Mouse (Mus musculus) heart, postnatal 25 days (tissue): ENCODE data around the gene Ehd3. TPM values are rescaled to one million over a fixed set of nuclear protein-coding genes. Genes with fewer than 3 reads are reported as not detected.

Source experiments
- DNase-seq: peaks from one replicate; pipeline ENCODE4 v3.0.0; 2022; ENCODE audit warnings: low spot score
- intact Hi-C: fragments of 180-260 bp; cut with DNase I; formaldehyde crosslinking; loops from one replicate; pipeline ENCODE4 v1.15.1; 2025
- total RNA-seq, 2 experiments: library from RNA; stranded (reverse); gene quantifications; 2 replicates each; pipeline ENCODE4 v1.2.3; 2021

Ehd3 gene
- total RNA-seq, 2 experiments from 2014 or later: 2.6 to 3.3 TPM

DNA sequence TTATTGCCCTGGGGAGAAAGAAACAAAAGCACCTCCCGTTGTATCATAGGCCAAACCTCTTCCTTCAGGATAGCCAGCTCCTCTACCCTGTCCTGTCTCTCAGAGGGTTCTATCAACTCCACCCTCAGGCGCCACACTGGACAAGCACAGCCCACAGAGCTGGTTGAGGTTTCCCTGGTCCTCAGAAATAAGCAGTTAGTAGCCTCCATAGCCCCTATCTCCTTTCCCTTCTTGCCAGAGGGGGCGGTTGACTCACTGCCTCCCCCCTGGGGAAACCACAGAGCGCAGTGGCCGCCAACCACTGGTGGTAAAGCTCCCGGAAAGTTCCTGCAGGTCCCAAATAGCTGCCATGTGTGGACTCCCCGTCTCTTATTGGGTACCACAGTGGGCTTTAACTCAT lies 71.7 kb downstream of the Ehd3 start:
- intact Hi-C loops: no loop called here
- DNase-seq: no peak

DNA sequence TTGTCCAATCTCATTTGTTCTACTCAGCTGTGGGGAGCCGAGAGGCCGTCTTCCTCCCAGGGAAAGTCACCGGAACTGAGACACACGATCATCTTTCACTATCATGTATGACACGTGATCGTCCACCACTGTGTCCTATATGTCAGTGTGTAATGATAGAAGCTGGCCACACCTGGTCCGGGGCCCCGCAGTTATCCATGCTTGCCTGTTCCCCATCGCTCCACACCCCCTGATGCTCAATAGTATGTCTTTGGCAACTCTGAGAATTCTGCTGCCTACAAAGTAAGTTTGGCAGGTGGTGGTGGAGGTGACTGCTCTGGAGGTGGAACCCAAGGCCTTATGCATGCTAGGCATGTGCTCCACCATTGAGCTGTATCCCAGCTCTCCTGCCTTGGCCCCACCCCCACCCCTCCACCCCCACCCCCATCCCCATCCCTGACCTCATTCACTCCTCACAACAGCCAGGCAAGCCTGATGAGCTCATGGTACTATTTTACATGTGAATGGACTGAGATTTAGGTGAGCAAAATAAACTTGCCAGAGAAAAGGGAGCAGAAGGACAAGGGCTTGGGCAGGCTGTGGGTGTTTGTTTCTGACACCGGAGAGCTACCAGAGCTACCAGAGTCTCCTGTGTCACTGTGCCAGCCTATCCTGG lies 75.5 kb downstream of the Ehd3 start:
- intact Hi-C loops: no loop called here
- DNase-seq: no peak

DNA sequence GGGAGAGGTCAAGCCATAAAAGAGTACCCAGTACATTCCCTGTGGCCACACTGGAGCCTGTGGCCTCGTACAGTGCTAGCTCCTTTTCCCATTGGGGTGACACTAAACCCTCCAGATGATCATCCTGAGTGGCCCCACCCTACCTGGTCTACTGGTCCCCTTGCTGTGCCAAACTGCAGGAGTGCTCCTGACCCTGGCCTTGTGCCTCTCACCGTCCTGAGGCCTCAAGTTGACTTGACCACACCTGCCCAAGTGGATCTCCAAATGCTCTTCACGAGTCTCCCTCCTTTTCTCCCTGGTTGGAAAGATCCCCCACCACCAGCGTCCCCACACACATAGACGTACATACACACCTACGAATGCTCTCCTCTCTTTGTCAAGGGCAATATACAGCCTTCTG lies 76.4 kb downstream of the Ehd3 start:
- intact Hi-C loops: no loop called here

GRCm38 (mm10) chr17:73881295-73881694 lies 77.4 kb downstream of the Ehd3 start:
- no peak for DNase-seq
- intact Hi-C loops: no loop called here

More for the DNA sequence above, 76.4 kb downstream of the Ehd3 start:
- no peak for DNase-seq

Other genes with a start within 250 kb of the Ehd3 start
- not detected for gene Galnt14, start 93.7 kb upstream of the Ehd3 start, total RNA-seq
- gene Xdh, start 146.1 kb downstream of the Ehd3 start, total RNA-seq: 100 to 1,000 TPM in 1 of 2 experiments, 10 to 100 TPM in 1; 88.2 to 109 TPM
- not detected for gene Srd5a2, start 243.8 kb downstream of the Ehd3 start, total RNA-seq